ENCODE assay signal across 11 mouse cellular contexts in the genomic region with DNA sequence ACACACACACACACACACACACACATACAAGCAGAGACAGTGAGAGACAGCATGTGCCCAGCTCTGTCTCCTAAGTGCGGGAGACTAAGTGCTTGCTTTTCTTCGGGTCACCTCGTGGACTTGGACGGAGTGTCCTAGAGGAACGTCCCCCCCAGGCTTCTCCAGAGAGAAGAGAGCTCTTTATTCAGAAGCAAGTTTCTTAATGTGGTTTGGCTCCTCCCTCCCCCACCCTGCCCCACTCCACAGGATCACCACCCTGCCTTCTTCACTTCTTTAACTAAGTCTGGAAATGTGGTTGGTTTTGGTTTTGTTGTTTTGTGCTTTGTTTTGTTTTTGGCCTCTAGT. TPM values are rescaled to one million over a fixed set of nuclear protein-coding genes. Genes with fewer than 3 reads are reported as not detected.
A peak's percentile ranks its signal among the peaks of the same experiment; 100 is the strongest.
DNase-seq lines count a peak whose midpoint lies in the region; ATAC-seq and TF ChIP-seq lines count a peak whose summit lies in the region.
"Had no signal": no experiment of that assay in that cellular context is flagged by ENCODE, and none has a peak within 500 bp of the region (broad histone marks: within the 10 kb centered on the region; RNA-seq: fewer than 3 reads in every experiment).

No protein-coding gene starts in this region.

- no peak overlapping the region for H3K4me2 ChIP-seq in forebrain, embryonic 13.5 days
- H3K4me2 ChIP-seq in midbrain, embryonic 16.5 days (ENCODE audit: low read length), result no peak overlapping the region
- H3K4me2 ChIP-seq: hindbrain, embryonic 14.5 days; kidney, embryonic 15.5 days; neural tube, embryonic 15.5 days had no signal

- no peaks in the 10 kb centered on the region for H3K27me3 ChIP-seq in megakaryocyte, embryonic 14.5 days (replicated peaks)
- no peaks in the 10 kb centered on the region for H3K27me3 ChIP-seq in forebrain, embryonic 13.5 days
- no peaks in the 10 kb centered on the region for H3K27me3 ChIP-seq in midbrain, embryonic 16.5 days (ENCODE audit: control insufficient read depth, insufficient read depth, low read depth, low read length)
- H3K27me3 ChIP-seq: kidney, embryonic 15.5 days; neural tube, embryonic 15.5 days had no signal

- peaks cover 40% of the 10 kb centered on the region for H3K4me1 ChIP-seq in megakaryocyte, embryonic 14.5 days
- no peaks in the 10 kb centered on the region for H3K4me1 ChIP-seq in forebrain, embryonic 13.5 days
- H3K4me1 ChIP-seq in midbrain, embryonic 16.5 days (ENCODE audit: control insufficient read depth, insufficient read depth, low read length), result no peaks in the 10 kb centered on the region

- H3K36me3 ChIP-seq in megakaryocyte, embryonic 14.5 days (replicated peaks; ENCODE audit: low read length), result peaks cover 66% of the 10 kb centered on the region
- no peaks in the 10 kb centered on the region for H3K36me3 ChIP-seq in forebrain, embryonic 13.5 days (ENCODE audit: poor library complexity, severe bottlenecking)
- H3K36me3 ChIP-seq in midbrain, embryonic 16.5 days (ENCODE audit: control insufficient read depth, insufficient read depth, low read length), result no peaks in the 10 kb centered on the region
- H3K36me3 ChIP-seq: kidney, embryonic 15.5 days had no signal

- no peak for DNase-seq in gastrocnemius, adult 2 months
- DNase-seq in gastrocnemius, adult 8-10 months (ENCODE audit: low spot score in 2 of 2), result no peak
- peak; percentile 75 for DNase-seq in lung, postnatal 10 days
- no peak for DNase-seq in right cerebral cortex, postnatal 25 days

- no peak overlapping the region for H3K9ac ChIP-seq in forebrain, embryonic 13.5 days
- no peak overlapping the region for H3K9ac ChIP-seq in midbrain, embryonic 16.5 days (ENCODE audit: low read depth, low read length)
- H3K9ac ChIP-seq: hindbrain, embryonic 14.5 days; kidney, embryonic 15.5 days; neural tube, embryonic 15.5 days had no signal

- H3K9me3 ChIP-seq in megakaryocyte, embryonic 14.5 days, result no peaks in the 10 kb centered on the region
- H3K9me3 ChIP-seq in forebrain, embryonic 13.5 days (replicated peaks), result no peaks in the 10 kb centered on the region; the same call in 1 of the 2 replicates
- no peaks in the 10 kb centered on the region for H3K9me3 ChIP-seq in midbrain, embryonic 16.5 days (replicated peaks; ENCODE audit: control insufficient read depth, low read length, poor library complexity, severe bottlenecking)
- H3K9me3 ChIP-seq: kidney, embryonic 15.5 days; neural tube, embryonic 15.5 days had no signal

- no peak for ATAC-seq in megakaryocyte, adult 5-6 weeks (ENCODE audit: poor library complexity, severe bottlenecking)
- ATAC-seq in forebrain, embryonic 13.5 days, result no peak
- ATAC-seq in midbrain, embryonic 16.5 days, result no peak

- WGBS in forebrain, embryonic 13.5 days, result 68% methylated on average over 5 of the region's 5 CpGs
- WGBS in midbrain, embryonic 16.5 days, result 61% methylated on average over 5 of the region's 5 CpGs

- H3K4me3 ChIP-seq in gastrocnemius, adult 2 months, result no peak overlapping the region
- peak overlapping the region; percentile 26 for H3K4me3 ChIP-seq in megakaryocyte, embryonic 14.5 days (replicated peaks)
- H3K4me3 ChIP-seq in forebrain, embryonic 13.5 days, result no peak overlapping the region
- no peak overlapping the region for H3K4me3 ChIP-seq in midbrain, embryonic 16.5 days (ENCODE audit: low read depth, low read length)
- H3K4me3 ChIP-seq: kidney, embryonic 15.5 days; neural tube, embryonic 15.5 days had no signal

- intact Hi-C loops in gastrocnemius, adult 2 months (cut with DNase I), result no loop called here

- TF ChIP-seq CTCF in gastrocnemius, adult 2 months (IDR thresholded peaks at IDR 0.05), result no peak

- peak overlapping the region; percentile 52; the same call in 1 of the 2 replicates for H3K27ac ChIP-seq in gastrocnemius, adult 2 months
- H3K27ac ChIP-seq in forebrain, embryonic 13.5 days, result no peak overlapping the region
- H3K27ac ChIP-seq in midbrain, embryonic 16.5 days (ENCODE audit: low read length), result no peak overlapping the region
- H3K27ac ChIP-seq: hindbrain, embryonic 14.5 days; neural tube, embryonic 15.5 days had no signal

RNA-seq across cellular contexts. Expression of a gene that starts 19.2 kb away (rescaled TPM):
- 1 to 10 TPM; 3.0 to 4.2 TPM for total RNA-seq in gastrocnemius, adult 2 months (2021)
- 1 to 10 TPM; 2.4 to 4.6 (median 3.0) TPM for total RNA-seq in gastrocnemius, adult 8-10 months (2022)
- polyA plus RNA-seq in megakaryocyte, embryonic 14.5 days (2012; ENCODE audit: insufficient read depth, low replicate concordance), result 3.4 and 4.1 TPM in 2 replicates
- total RNA-seq in megakaryocyte, adult 5-6 weeks (2015), result 6.3 and 8.1 TPM in 2 replicates
- 3.9 and 10.6 TPM in 2 replicates for total RNA-seq in megakaryocyte, adult 5-6 weeks (2017)
- 10.4 and 11.4 TPM in 2 replicates for polyA plus RNA-seq in forebrain, embryonic 13.5 days (2015; fragmentation: Nextera tagmentation; extraction: Ambion mirVana)
- polyA plus RNA-seq in midbrain, embryonic 16.5 days (2015; fragmentation: Nextera tagmentation; extraction: Ambion mirVana), result 12.9 and 20.1 TPM in 2 replicates

RNA-seq across cellular contexts. Expression of a gene that starts 28.6 kb away (rescaled TPM):
- 10 to 100 TPM in 1 of 2 experiments, 1 to 10 TPM in 1; 4.7 to 17.5 TPM for total RNA-seq in gastrocnemius, adult 2 months (2021)
- total RNA-seq in gastrocnemius, adult 8-10 months (2022), result 1 to 10 TPM; 1.8 to 8.3 (median 4.9) TPM
- polyA plus RNA-seq in megakaryocyte, embryonic 14.5 days (2012; ENCODE audit: insufficient read depth, low replicate concordance), result 0.12 TPM in 1 of 2 replicates, not detected in the other
- total RNA-seq in megakaryocyte, adult 5-6 weeks (2015), result 0.36 TPM in 2 replicates
- 0.66 and 1.1 TPM in 2 replicates for total RNA-seq in megakaryocyte, adult 5-6 weeks (2017)
- polyA plus RNA-seq in forebrain, embryonic 13.5 days (2015; fragmentation: Nextera tagmentation; extraction: Ambion mirVana), result 4.0 and 5.2 TPM in 2 replicates
- 6.4 and 8.6 TPM in 2 replicates for polyA plus RNA-seq in midbrain, embryonic 16.5 days (2015; fragmentation: Nextera tagmentation; extraction: Ambion mirVana)
